Mouse (Mus musculus) gastrocnemius, adult 2 months (tissue): ENCODE measurements around the gene Zfp382. TPM values are rescaled to one million over a fixed set of nuclear protein-coding genes. Genes with fewer than 3 reads are reported as not detected.
A peak's percentile ranks its signal among the peaks of the same experiment; 100 is the strongest.
"Not testable (repeated sequence)": the region's sequence is repeated elsewhere in the genome, so short reads cannot be mapped to it uniquely, and the experiment has no call there.

ENCODE experiments used
- DNase-seq: peaks from one replicate; pipeline ENCODE4 v3.0.0; 2022
- H3K27ac ChIP-seq: fragments of 200-600 bp; 2 replicates; pipeline ENCODE4 v1.8.1; 2022; ENCODE audit warnings: mild to moderate bottlenecking
- H3K4me3 ChIP-seq: fragments of 200-600 bp; 2 replicates; pipeline ENCODE4 v1.8.1; 2022; ENCODE audit warnings: mild to moderate bottlenecking, moderate library complexity
- CTCF ChIP-seq: fragments of 200-600 bp; IDR thresholded peaks from 2 replicates; pipeline ENCODE4 v1.8.1; 2022; ENCODE audit warnings: antibody characterized with exemption, mild to moderate bottlenecking, moderate library complexity
- intact Hi-C: fragments of 180-260 bp; cut with DNase I; formaldehyde crosslinking; loops from one replicate; pipeline ENCODE4 v1.15.1; 2025
- total RNA-seq, 2 experiments: library from RNA; stranded (reverse); gene quantifications; 2 replicates each; pipeline ENCODE4 v1.2.3; 2021

Gene Zfp382
- total RNA-seq, 2 experiments from 2014 or later = 1.1 to 1.3 TPM

DNA sequence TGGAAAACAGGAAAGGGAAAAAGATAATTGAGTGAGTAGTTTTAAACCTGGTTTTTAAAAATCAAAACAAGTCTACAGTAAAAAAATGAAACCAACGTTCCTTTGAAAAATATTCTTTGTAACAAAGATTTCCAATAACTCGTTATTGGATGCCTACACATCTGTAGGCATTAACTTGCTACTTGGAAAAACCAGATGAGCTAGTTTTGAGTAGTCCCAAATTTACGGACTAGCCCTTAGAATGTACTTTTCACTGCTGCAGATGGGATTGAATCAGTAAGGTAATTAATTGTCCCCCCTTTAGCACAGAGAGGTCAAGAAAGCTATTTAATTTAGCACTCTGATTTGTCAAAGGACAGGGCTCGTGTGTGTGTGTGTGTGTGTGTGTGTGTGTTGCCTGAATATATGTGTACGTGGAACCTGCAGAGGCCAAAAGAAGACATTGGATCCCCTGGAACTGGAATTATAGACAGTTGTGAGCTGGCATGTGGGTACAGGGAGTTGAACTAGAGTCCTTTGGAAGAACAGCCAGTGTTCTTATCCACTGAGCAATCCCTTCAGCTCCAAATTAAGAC, 26.1 kb upstream of the Zfp382 start:
- H3K4me3 ChIP-seq = peak overlapping the region; percentile 95
- intact Hi-C loops = loop anchor here (5.0 kb wide), 1 partner anchor 72 kb away; the partner anchor contains the start of gene Zfp146
- no peak for TF ChIP-seq CTCF
- no peak for DNase-seq
- H3K27ac ChIP-seq = peak overlapping the region; percentile 99

DNA sequence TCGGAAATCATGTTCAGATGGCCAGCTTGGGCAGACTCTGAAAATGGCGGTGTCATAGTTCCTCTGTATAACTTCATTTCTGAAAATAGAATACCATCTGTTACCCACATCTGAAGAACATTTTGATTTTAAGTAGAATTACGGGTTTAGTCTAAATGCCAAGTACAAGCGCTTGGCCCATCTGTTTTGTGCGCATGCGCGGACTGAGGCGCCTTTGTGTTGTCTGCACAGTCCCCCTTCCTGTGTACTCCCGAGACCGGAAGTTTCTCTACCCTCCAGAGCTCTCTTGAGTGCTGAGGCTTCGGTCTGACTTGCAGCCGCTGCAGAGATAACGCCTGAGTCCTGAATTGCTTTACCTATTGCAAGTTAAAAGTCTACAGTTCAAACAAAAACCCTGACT, 22.4 kb upstream of the Zfp382 start:
- peak; percentile 54 for DNase-seq
- TF ChIP-seq CTCF = no peak
- peak overlapping the region; percentile 55 for H3K4me3 ChIP-seq
- intact Hi-C loops = loop anchor here (5.0 kb wide), 1 partner anchor 68 kb away; the partner anchor contains the start of gene Zfp146
- H3K27ac ChIP-seq = peak overlapping the region; percentile 53

DNA sequence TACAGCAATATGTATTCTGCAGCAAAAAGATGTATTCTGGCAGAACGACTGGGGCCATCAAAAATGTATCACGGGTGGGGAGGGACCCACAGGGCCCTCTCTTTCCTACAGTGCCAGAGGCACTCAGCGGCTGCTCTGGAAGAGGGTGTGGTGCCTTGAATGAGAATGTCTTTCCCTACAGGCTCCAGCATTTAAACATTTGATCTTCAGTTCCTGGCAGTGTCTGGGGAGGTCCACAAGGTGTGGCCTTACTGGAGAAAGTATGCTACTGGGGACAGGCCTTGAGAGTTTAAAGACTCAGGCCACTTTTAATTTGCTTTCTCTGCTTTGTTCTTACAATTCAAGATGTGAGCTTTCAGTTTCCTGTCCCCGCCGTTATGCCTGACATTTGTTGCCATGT, 5.7 kb upstream of the Zfp382 start:
- no peak for TF ChIP-seq CTCF
- DNase-seq = no peak
- Histone ChIP-seq H3K27ac (no peak overlapping the region), H3K4me3 (no peak overlapping the region)
- intact Hi-C loops = no loop called here

DNA sequence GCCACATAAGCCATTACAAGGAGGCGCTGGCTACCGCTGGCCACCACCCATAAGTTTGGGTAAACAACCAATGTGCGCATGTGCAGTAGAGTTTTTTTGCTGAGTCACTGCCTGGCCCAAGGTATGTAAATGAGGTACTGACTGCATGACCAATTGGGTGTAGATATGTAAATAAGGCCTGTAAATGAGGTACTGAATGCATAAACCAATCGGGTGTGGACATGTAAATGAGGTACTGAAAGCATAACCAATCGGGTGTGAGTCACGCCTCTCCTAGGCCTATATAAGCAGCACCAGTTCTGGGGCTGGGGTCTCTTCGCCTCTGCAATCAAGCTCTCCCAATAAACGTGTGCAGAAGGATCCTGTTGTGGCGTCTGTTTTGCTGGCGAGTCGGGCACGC, 3.8 kb upstream of the Zfp382 start:
- H3K27ac ChIP-seq, DNase-seq, H3K4me3 ChIP-seq, intact Hi-C loops: not testable (repeated sequence)

DNA sequence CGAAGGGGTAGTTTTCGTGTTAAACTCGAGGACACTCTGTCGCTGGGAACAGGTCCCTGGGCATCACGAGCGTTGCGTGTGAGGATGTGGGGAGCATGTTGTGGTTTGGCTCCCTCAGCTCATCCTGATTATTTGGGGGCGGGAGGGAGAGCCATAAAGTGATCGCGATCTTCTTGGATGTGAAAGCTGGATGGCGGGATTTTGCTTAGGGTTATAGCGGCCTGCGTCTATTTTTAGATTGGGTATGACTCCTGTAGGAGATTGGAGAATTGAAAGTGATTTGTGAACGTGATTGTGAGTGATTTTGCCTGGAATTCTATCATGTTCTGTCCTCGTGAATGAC, 417 bp downstream of the Zfp382 start:
- intact Hi-C loops = no loop called here
- no peak for DNase-seq
- TF ChIP-seq CTCF = no peak
- peak overlapping the region; percentile 95 for H3K4me3 ChIP-seq
- H3K27ac ChIP-seq = peak overlapping the region; percentile 92

DNA sequence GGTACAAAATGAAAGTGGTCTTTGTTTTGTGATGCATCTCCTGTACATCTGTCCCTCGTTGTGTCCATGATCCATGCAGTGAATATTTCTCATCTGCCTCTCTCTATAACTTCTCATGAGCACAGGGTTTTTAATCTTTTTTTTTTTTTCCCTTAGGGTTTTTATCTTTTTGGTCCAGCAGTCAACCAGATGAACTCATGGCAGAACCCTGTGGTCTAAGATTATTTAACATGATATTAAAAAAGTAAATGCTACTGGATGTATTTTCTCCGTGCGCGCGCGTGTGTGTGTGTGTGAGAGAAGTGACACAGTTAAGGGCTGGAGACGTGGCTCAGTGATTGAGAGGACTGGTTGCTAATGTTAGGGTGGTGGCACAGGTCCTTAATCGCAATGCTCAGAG, 8.2 kb downstream of the Zfp382 start:
- no peak for DNase-seq
- H3K27ac ChIP-seq = no peak overlapping the region
- no peak overlapping the region for H3K4me3 ChIP-seq
- intact Hi-C loops = no loop called here
- no peak for TF ChIP-seq CTCF

DNA sequence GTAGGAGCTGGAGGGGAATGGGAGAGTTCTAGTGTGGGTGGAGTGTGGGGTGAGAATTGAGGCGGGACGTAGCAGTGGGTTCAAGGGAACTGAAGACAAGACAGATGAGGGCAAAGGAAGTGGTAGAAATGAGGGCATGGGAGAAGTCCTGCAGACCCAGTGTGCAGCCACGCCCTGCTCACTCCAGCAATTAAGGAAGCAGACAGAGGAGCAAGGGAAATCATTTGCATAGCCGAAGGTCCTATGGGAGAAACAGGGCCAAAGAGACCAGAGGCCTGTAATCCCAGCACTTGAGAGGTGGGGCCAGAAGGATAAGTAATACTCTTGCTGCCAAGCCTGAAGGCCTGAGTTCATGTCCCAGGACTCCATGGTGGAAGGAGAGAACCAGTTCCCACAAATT, 10.7 kb downstream of the Zfp382 start:
- Histone ChIP-seq H3K4me3 (no peak overlapping the region), H3K27ac (no peak overlapping the region)
- intact Hi-C loops = no loop called here
- no peak for TF ChIP-seq CTCF
- DNase-seq = no peak

DNA sequence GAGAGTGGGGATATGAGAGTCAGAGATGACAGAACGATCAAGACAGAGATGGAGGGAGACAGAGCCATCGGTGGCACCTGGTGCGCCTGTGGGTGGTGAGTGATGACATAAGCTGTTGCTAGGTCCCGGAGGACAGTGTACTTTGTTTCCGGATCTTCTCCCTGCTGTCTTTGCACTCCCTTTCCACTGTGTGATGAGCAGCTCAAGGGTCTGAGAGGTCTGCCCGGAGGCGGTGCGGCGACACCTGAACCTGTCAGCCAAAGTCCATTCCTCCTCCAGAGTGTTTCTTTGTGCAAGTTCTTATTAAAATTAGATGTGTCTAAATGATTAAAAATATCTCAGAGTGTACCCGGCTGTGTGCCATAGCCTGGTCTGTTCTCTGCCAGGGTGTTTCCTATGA, 15.1 kb downstream of the Zfp382 start:
- no peak overlapping the region for H3K27ac ChIP-seq
- no peak overlapping the region for H3K4me3 ChIP-seq
- no peak for DNase-seq
- intact Hi-C loops = no loop called here
- TF ChIP-seq CTCF = no peak

DNA sequence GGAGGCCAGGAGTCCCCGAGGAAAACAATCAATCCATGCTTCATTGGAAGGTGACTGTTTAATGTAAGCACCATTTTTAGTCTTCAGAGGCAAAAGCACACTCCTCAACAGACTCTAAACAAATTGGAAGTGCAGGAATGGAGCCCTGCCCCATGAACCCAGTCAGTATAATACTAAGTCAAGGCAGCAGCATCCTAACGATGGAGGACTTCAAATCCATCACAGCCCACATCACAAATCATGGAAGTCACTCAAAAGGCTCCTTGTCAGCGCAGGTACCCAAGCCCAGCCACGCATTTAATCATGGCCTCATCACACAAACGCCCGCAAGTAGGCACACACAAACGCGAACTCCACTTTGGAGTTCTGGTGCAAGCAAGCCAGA, 21.4 kb downstream of the Zfp382 start:
- no peak overlapping the region for H3K27ac ChIP-seq
- peak overlapping the region; percentile 68 for H3K4me3 ChIP-seq
- TF ChIP-seq CTCF = no peak
- intact Hi-C loops = no loop called here
- DNase-seq = no peak

DNA sequence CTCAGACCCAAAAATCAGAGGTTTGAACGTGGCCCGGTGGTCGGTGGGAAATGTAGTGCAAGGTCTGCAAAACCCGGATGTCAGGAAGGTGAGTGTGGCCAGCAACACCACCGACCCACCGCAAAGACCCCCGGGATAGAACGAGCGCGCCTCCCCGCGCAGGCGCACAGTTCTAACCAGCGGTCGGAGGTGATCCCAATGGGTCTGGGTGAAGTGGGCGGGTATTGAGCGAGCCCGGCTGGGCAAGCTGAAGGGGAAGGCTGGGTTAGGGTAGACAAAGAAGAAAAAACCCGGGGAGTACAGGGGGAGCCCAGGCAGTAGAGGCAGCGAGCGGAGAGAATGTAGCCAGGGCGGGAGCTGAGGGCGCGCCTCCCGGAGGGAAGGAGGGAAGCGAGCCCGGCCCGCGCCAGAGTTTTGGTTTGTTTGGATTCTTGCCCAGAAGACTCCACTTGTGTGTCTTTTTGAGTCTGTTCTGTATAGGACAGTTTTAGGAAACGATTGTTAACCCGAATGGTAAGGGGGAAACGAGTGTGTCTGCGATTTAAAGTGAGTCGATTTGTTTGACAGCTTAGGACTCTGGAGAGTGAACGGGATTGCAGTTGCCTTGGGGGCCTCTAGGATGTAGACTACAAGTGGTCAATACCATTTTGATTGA, 21.9 kb downstream of the Zfp382 start:
- DNase-seq = peak; percentile 58
- TF ChIP-seq CTCF = no peak
- Histone ChIP-seq H3K27ac (peak overlapping the region; percentile 31), H3K4me3 (peak overlapping the region; percentile 68)
- intact Hi-C loops = no loop called here

DNA sequence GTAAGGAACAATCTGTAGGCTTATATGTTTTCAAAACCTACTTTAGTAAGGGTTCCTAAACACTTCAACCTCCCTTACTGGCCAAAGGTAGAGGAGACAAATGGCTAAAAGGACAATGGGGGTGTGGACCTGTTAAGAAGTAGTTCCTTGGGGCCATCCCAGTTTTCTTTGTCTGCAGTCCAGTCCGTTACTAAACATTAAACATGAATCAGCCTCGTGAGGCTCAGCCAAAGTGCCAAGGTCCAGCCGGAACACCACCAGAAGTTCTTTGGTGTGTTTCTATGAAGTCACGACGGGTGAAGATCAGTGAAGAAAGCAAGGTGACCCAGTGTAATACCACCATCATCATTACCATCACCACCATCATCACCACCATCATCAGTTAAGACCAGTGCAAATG, 25.3 kb downstream of the Zfp382 start:
- DNase-seq = no peak
- intact Hi-C loops = no loop called here
- Histone ChIP-seq H3K4me3 (no peak overlapping the region), H3K27ac (no peak overlapping the region)
- TF ChIP-seq CTCF = no peak

DNA sequence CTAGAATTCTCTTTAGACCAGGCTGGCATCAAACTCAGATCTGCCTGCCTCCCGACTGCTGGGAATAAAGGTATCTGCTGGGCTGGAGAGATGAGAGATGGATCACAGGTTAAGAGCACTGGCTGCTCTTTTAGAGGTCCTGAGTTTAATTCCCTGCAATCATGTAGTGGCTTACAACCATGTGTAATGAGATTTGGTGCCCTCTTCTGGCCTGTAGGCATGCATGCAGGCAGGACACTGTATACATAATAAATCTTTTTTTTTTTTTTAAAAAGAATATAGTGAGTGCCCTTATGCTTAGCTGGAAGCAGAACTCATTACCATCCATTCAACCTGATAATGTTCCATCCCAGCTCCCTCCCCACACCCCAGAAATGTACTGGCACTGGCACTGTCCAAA, 32.3 kb downstream of the Zfp382 start:
- intact Hi-C loops = no loop called here
- no peak for DNase-seq
- no peak for TF ChIP-seq CTCF
- Histone ChIP-seq H3K4me3 (no peak overlapping the region), H3K27ac (no peak overlapping the region)

DNA sequence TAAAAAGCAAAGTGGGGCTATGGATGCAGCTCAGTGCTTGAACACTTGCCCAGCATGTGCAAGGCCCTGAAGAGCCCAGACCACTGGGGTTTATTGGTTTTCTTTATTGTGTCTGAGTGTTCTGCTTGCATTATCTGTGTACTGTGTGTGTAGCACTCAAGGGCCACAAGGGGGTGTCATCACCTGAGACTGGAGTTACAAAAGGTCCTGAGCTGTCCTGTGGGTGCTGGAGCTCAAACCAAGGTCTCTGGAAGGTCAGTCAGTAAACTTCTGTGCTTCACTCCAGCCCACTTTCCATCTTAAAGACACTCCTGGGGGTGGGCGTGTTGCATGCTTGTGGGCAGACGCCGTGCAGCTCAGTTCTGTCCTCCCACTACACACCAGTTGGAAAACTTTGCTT, 33.8 kb downstream of the Zfp382 start:
- no peak overlapping the region for H3K27ac ChIP-seq

DNA sequence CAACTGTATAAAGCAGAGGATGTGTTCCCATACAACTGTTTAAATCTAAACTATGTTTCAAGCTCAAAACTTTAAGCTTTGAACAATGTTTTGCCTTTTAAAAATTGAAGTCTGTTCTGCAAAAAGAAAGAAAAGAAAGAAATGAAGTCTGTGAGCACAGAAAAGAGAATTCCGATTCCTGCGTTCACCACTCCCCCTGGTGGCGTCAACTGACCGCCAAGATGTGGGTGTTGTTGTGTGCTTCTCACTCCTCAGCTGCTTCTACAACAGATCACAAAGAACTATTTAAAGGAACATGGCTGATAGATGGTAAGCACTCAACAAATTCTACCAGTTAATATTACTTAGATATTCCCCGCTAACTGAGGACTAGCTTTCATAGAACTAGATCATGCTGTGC, 41.4 kb downstream of the Zfp382 start:
- Histone ChIP-seq H3K4me3 (no peak overlapping the region), H3K27ac (no peak overlapping the region)
- intact Hi-C loops = no loop called here
- TF ChIP-seq CTCF = no peak
- DNase-seq = no peak

More for the DNA sequence above, 33.8 kb downstream of the Zfp382 start:
- no peak overlapping the region for H3K4me3 ChIP-seq
- DNase-seq = no peak
- intact Hi-C loops = no loop called here
- no peak for TF ChIP-seq CTCF
